Mouse (Mus musculus) CD4-positive, CD25-positive, alpha-beta regulatory T cell, adult 2 months (primary cell): Measurements from ENCODE around the gene Mcam.
A peak's percentile ranks its signal among the peaks of the same experiment; 100 is the strongest.

Experiments used
- DNase-seq: peaks from one replicate; pipeline ENCODE4 v3.0.0-alpha.2; 2012; ENCODE audit warnings: low read depth, low spot score

Mcam gene

GRCm38 (mm10) chr9:44135731-44136411 is 1.6 kb downstream of the Mcam start:
- no peak for DNase-seq

DNA sequence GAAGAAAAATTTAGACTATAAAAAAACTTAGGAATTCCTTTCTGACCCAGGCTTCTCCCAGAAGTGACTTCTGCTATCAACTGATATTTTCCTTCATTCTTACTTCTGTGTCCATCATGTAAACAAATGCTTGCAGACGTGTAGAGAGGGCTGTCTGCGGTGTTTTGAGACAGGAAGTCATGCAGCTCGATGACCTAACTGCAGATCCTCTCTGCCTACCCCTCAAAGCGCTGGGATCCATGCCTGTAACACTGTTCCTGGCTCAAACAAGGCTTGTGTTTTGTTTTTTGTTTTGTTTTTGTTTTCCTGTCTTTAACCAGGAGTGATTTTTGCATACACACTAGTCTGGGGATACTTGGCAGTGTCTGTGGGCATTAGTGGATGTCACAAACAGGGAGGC is 3.6 kb downstream of the Mcam start:
- DNase-seq: no peak

DNA sequence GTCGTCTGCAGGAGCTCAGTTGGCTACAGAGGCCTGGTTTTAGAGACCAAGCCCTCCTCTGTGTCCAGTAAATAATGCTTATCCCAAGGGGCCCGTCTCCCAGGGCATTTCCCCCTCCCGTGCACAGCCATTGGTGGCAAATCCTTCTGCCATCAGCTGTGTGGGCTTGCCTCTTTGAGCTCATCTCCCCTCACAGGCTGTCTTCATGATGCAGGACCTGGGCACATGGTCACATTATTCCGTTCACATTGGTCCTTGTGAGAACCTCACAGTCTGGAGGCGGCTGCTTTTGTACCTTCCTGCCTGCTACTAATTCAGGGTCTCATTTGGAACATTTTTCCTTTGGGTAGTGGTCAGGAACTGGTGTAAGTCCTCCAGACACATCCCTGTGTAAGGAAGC is 7.7 kb downstream of the Mcam start:
- DNase-seq: no peak

DNA sequence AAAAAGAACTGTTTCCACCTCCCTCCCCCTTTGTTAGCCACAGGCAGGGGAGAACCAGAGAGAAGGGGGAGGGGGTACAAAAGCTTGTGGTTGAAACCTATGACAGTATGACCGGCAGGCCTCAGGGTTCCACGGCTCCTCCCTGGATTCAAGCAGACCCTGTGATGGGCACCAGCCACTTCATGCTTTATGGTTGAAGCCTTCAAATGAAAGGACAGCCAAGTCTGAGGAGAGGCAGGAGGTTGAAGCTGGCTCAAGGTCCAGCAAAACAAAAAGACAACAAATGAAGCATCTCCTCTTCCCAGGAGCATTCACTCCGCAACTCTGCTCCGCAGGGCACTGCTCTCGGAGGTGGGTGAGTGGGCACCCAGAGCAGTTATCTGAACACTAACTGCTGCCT is 9.2 kb downstream of the Mcam start:
- no peak for DNase-seq

DNA sequence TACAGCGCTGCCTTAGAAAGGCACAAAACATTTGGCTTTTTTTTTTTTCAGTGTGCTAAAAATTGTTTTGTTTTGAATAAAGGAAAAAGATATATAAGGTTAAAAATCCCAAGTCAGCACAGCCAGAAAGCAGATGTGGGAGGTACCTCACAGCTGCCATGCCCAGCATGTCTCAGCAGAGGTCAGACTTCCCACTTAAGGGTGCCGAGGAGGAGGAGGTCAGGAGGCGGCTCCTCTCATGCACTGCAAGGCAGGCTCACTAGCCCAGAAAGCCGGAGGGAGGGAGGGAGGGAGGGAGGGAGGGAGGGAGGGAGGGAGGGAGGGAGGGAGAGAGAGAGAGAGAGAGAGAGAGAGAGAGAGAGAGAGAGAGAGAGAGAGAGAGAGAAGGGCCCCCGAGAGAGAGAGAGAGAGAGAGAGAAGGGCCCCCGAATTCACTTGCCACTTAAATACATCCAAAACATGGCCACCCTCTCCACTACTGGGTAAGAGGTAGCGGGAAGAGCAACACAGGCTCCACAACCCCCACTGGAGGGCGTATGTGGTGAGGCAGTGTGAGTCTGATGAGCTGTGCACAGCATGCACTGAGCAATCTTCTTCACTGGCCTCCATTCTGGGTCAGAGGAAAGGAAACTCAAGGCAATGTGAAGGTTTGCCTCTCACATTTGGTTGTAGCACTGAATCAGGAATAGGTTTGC is 9.9 kb downstream of the Mcam start:
- no peak for DNase-seq

DNA sequence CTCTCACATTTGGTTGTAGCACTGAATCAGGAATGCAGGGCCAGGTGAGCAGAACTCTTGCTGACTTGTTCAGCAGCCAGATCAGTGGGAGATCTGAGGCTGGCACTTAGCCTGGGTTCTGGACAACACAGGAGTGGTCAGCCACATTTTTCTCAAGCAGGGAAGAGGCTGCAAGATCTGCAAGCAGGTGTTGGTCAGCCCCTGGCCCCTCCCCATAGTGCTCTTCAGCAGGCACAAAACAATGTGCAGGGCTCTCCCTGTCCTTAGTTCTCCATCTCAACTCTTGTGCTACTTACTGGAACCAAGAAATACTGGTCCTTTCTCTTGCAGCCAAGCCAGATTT is 10.4 kb downstream of the Mcam start:
- DNase-seq: no peak

GRCm38 (mm10) chr9:44147290-44147689 is 13.0 kb downstream of the Mcam start:
- peak; percentile 46 for DNase-seq

DNA sequence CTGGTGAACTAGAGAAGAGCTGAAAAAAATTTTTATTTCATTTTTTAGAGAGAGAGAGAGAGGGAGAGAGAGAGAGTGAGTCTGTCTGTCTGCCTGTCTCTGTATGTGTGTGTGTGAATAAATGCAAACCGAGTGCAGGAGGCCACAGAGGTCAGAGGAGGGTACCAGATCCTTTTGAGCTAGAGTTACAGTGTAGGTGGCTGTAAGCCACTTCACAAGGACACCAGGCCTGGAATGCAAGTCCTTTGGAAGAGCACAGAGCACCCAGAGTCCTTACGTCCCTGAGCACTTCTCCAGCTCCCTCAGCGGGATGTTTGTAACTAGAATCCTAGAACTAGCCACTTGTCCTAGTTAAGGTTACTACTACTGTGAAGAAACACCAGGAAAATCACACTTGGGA is 25.6 kb downstream of the Mcam start:
- DNase-seq: no peak

- no peak for DNase-seq
Measured at GRCm38 (mm10) chr9:44168931-44169330, 34.7 kb downstream of the Mcam start.

GRCm38 (mm10) chr9:44170691-44171151 is 36.5 kb downstream of the Mcam start:
- no peak for DNase-seq

- DNase-seq: no peak
Measured at GRCm38 (mm10) chr9:44175556-44175955, 41.3 kb downstream of the Mcam start.

DNA sequence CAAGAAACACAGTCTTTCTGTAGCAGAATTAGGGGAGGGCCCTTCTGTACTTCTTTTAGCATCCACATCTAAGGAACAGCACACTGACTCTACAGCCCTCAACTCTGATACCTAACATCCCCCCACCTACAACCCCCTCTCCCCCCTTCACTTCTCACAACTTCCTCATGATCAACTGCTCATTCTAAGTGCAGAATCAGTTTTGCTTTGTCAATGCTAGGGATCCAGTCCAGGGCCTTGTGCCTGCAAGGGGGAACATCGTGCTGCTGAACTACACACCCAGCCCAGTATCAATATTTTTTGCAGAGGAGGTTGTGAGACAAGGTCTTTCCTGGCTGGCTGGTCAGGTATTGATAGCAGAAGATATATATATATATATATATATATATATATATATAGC is 41.7 kb downstream of the Mcam start:
- no peak for DNase-seq

DNA sequence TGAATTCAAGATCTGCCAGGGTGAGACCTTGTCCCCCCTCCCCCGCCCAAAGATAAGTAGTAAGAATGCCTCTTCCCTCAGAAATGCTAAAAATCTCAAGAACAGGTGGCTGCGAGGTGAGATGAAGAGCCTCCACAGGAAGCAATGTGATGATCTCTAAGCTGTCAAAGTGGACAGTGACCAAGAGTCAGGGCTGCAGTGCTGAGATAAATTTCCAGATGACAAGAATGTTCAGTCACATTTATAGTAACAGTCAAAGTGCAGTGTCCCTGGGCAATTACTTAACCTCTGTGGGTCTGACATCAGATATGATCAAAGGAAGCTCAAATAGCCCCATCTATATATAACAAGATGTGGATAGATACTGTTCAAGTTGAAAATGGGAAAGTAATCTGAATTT is 43.1 kb downstream of the Mcam start:
- DNase-seq: no peak

DNA sequence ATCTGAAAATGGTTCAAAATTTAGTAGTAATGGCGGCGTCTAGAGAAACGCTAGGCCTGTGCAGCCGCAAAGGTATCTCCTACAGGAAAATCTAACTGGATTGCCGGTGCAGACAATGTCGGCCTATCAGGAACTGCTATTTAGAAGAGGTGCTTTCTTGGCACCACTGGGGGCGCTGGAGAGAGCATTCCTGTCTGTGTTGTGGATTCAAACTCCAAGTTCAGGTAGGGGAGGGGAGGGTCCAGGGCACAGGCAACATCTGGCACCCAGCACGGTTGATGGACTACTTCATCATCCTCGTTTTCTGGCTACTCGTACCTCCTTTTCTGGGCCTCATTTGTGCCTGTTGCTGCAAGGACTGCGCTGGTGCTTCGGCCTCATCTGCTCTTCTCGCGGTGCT is 44.1 kb downstream of the Mcam start:
- DNase-seq: peak; percentile 65

DNA sequence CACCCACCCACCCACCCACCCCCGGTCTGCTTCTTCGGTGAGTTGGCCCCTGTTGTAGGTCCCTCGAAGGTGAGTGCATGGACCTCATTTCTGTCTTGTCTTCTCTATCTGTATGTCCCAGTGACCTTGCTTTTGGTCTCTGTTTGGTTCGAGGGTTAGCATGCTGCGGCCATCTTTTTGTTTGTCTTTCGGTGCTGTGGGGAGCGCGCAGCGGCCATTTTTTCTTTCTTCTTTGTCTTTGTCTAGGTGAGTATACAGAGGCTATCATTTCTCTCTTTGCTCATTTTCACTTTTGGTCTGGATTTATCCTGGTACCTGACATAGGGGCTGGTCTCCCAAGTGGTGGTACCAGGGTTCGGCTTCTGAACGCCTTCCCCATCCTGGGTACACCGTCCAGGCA is 44.5 kb downstream of the Mcam start:
- no peak for DNase-seq

- DNase-seq: peak; percentile 50
Measured at GRCm38 (mm10) chr9:44181537-44181936, 47.3 kb downstream of the Mcam start.

DNA sequence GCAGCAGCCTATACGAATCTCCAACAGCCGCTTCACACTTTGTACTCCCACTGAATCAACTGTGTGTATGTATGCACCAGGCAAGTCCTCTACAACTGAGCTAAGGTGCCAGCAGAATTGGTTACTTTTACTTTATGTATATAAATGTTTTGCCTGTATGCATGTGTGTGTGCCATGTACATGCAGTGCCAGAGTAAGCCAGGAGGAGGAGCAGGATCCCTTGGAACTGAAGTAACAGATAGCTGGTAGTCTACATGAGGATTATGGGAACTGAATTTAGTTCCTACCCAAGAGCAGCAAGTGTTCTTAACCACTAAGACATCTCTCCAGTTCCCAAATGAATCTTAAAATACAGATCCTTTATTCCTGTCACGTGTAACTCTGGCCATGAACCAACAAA is 48.0 kb downstream of the Mcam start:
- peak; percentile 71 for DNase-seq

GRCm38 (mm10) chr9:44188223-44188622 is 54.0 kb downstream of the Mcam start:
- DNase-seq: no peak

- no peak for DNase-seq
Measured at GRCm38 (mm10) chr9:44191166-44191565, 56.9 kb downstream of the Mcam start.

- DNase-seq: no peak
Measured at GRCm38 (mm10) chr9:44192312-44192711, 58.0 kb downstream of the Mcam start.
